Comparison of ENCODE assay signal across 20 mouse cellular contexts in the genomic region with DNA sequence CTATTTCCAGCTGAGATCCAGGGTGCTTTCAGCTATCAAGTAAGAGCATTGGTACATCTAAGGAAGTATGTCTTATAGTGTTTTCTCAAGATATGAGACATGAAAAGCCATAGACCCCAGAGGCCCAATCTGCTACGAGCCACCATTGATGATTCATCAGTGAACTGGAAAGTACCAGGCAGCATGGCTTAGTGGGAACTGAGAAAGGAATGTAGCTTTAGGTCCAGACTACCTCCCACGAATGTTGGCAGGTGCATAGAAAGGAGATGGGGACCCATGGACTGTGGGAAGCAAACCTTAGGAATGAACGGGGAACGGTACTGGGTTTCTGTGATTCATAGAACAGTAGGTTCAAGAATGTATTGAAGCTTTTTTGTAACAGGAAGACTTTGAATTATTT. TPM values are rescaled to one million over a fixed set of nuclear protein-coding genes. Genes with fewer than 3 reads are reported as not detected.
DNase-seq lines count a peak whose midpoint lies in the region; ATAC-seq and TF ChIP-seq lines count a peak whose summit lies in the region.
"Had no signal": no experiment of that assay in that cellular context is flagged by ENCODE, and none has a peak within 500 bp of the region (broad histone marks: within the 10 kb centered on the region; RNA-seq: fewer than 3 reads in every experiment).

No protein-coding gene starts in this region.

- no peaks in the 10 kb centered on the region for H3K9me3 ChIP-seq in heart, embryonic 13.5 days
- H3K9me3 ChIP-seq: embryonic facial prominence, embryonic 12.5 days; forebrain, embryonic 10.5 days; hindbrain, embryonic 12.5 days had no signal

- no peak overlapping the region for H3K27ac ChIP-seq in heart, embryonic 13.5 days (replicated peaks)
- H3K27ac ChIP-seq in layer of hippocampus, adult 2 months = peak overlapping the region; percentile 32; the same call in 1 of the 2 replicates
- H3K27ac ChIP-seq: embryonic facial prominence, embryonic 12.5 days; forebrain, embryonic 10.5 days; heart, adult 2 months; hindbrain, embryonic 12.5 days had no signal

- no peak for TF ChIP-seq POLR2A in myocyte (IDR thresholded peaks at IDR 0.05; ENCODE audit: insufficient read length, low read depth)

- H3K9ac ChIP-seq in heart, embryonic 13.5 days = no peak overlapping the region; the same call in 1 of the 2 replicates
- H3K9ac ChIP-seq: embryonic facial prominence, embryonic 12.5 days; hindbrain, embryonic 12.5 days had no signal

- no peaks in the 10 kb centered on the region for H3K27me3 ChIP-seq in heart, embryonic 13.5 days (replicated peaks)
- H3K27me3 ChIP-seq in myocyte (ENCODE audit: control insufficient read depth, insufficient read depth, insufficient read length) = no peaks in the 10 kb centered on the region
- H3K27me3 ChIP-seq: embryonic facial prominence, embryonic 12.5 days had no signal

- peaks cover 60% of the 10 kb centered on the region for H3K4me1 ChIP-seq in heart, embryonic 13.5 days

- peaks cover 30% of the 10 kb centered on the region for H3K79me2 ChIP-seq in myocyte (ENCODE audit: control insufficient read depth, insufficient read depth)

- DNase-seq in heart, adult 8-10 months (ENCODE audit: low spot score) = no peak
- no peak for DNase-seq in layer of hippocampus, adult 2 months (ENCODE audit: low spot score in 2 of 2)
- no peak for DNase-seq in layer of hippocampus, adult 9-10 months (ENCODE audit: low spot score)
- peak; percentile 47 for DNase-seq in NIH3T3 (ENCODE audit: low read depth)
- no peak for DNase-seq in right cerebral cortex, postnatal 36 days (ENCODE audit: low spot score in 2 of 2)
- DNase-seq: adrenal gland, postnatal 14 days; cerebellum, adult 11-12 months; cerebellum, adult 9-10 months; cerebellum, postnatal 25 days; gastrocnemius, postnatal 36 days; heart, adult 2 months; kidney, adult 11 months had no signal

- no peak for ATAC-seq in heart, embryonic 13.5 days (ENCODE audit: extremely low read depth, insufficient number of reproducible peaks, low FRiP score, low TSS enrichment)
- ATAC-seq: activated CD4-positive, CD25-positive, alpha-beta regulatory T cell, adult 4 months; forebrain, embryonic 14.5 days; hindbrain, embryonic 16.5 days had no signal

- TF ChIP-seq CTCF in layer of hippocampus, adult 2 months (conservative IDR thresholded peaks at IDR 0.05) = no peak

- peak overlapping the region; percentile 77; the same call in 1 of the 2 replicates for H3K4me3 ChIP-seq in heart, embryonic 13.5 days
- H3K4me3 ChIP-seq in layer of hippocampus, adult 2 months = no peak overlapping the region
- no peak overlapping the region for H3K4me3 ChIP-seq in myocyte
- H3K4me3 ChIP-seq: embryonic facial prominence, embryonic 12.5 days; forebrain, embryonic 10.5 days; heart, adult 2 months; hindbrain, embryonic 12.5 days had no signal

- H3K4me2 ChIP-seq in heart, embryonic 13.5 days = peak overlapping the region; percentile 80
- H3K4me2 ChIP-seq in myocyte (ENCODE audit: low read depth) = peak overlapping the region; percentile 69
- H3K4me2 ChIP-seq: embryonic facial prominence, embryonic 12.5 days; hindbrain, embryonic 12.5 days had no signal

- peaks cover 62% of the 10 kb centered on the region for H3K36me3 ChIP-seq in heart, embryonic 13.5 days
- H3K36me3 ChIP-seq in myocyte (ENCODE audit: control insufficient read depth, insufficient read depth) = peaks cover 36% of the 10 kb centered on the region
- H3K36me3 ChIP-seq: embryonic facial prominence, embryonic 12.5 days; forebrain, embryonic 10.5 days; hindbrain, embryonic 12.5 days had no signal

- WGBS in heart, embryonic 13.5 days = 59% methylated on average over 4 of the region's 4 CpGs

- H3ac ChIP-seq in myocyte (ENCODE audit: control insufficient read depth, insufficient read length) = no peak overlapping the region

TF ChIP-seq in myocyte, 11 proteins besides CTCF, POLR2A, EP300 and RAD21:
- TF ChIP-seq MYOD1 (IDR thresholded peaks at IDR 0.05; ENCODE audit: control insufficient read depth in 1 of 3, insufficient read length in 2 of 3, low read depth in 2 of 3) = peak in 1 of 3 experiments; percentile 13
- TF ChIP-seq SRF (IDR thresholded peaks at IDR 0.05; ENCODE audit: control insufficient read depth, insufficient read length, low read depth) = no peak
- TF ChIP-seq USF1 (IDR thresholded peaks at IDR 0.05; ENCODE audit: low read depth) = no peak
- TF ChIP-seq TCF12 (IDR thresholded peaks at IDR 0.05; ENCODE audit: insufficient read depth, poor library complexity, severe bottlenecking) = no peak

RNA-seq across cellular contexts. Expression of gene Ccdc141, which starts 4.1 kb away (rescaled TPM):
- polyA plus RNA-seq in heart, embryonic 13.5 days (2015; fragmentation: Nextera tagmentation; extraction: Ambion mirVana) = 156 and 170 TPM in 2 replicates
- total RNA-seq in heart, adult 8-10 months (2022) = 100 to 1,000 TPM; 169 to 239 (median 208) TPM
- total RNA-seq in layer of hippocampus, adult 2 months (2021) = 10 to 100 TPM; 17.1 to 27.7 TPM
- 43.2 TPM for polyA plus RNA-seq in myocyte (2012; fragmentation: generic; extraction: Trizol)

Comparison
In these comparisons a context has a peak if more than half of its experiments do, and no peak if none do; other contexts are left out.
1. RNA of gene Ccdc141, which starts 4.1 kb away (total RNA-seq): 169 to 239 TPM in heart, adult 8-10 months; 17.1 to 27.7 TPM in layer of hippocampus, adult 2 months; every median in the first group is over 4 times any median in the second.